Mouse (Mus musculus) ovary, postnatal 10 days (tissue): ENCODE results near the gene S1pr3.

ENCODE experiments used
- DNase-seq: peaks from one replicate; pipeline ENCODE4 v3.0.0; 2022; ENCODE audit warnings: low spot score

The S1pr3 gene

GRCm38 (mm10) chr13:51408519-51409001, at the start of gene S1pr3:
Gene S1pr3, plus strand, starts transcription at chr13:51408639.
- peak; percentile 24 for DNase-seq

- DNase-seq: no peak
These were observed 47.9 kb upstream of the S1pr3 start for GRCm38 (mm10) chr13:51360441-51360962.

GRCm38 (mm10) chr13:51363390-51363789, 45.0 kb upstream of the S1pr3 start:
- no peak for DNase-seq

- no peak for DNase-seq
These were observed 44.5 kb upstream of the S1pr3 start for GRCm38 (mm10) chr13:51363985-51364384.

GRCm38 (mm10) chr13:51365191-51365590, 43.2 kb upstream of the S1pr3 start:
- DNase-seq: no peak

- DNase-seq: no peak
These were observed 40.1 kb upstream of the S1pr3 start for GRCm38 (mm10) chr13:51368346-51368745.

GRCm38 (mm10) chr13:51369354-51369753, 39.1 kb upstream of the S1pr3 start:
- no peak for DNase-seq

GRCm38 (mm10) chr13:51373086-51373485, 35.4 kb upstream of the S1pr3 start:
- DNase-seq: no peak

GRCm38 (mm10) chr13:51374026-51374807, 34.2 kb upstream of the S1pr3 start:
- DNase-seq: peak; percentile 7

GRCm38 (mm10) chr13:51378126-51378525, 30.3 kb upstream of the S1pr3 start:
- DNase-seq: no peak

GRCm38 (mm10) chr13:51379596-51379995, 28.8 kb upstream of the S1pr3 start:
- no peak for DNase-seq

GRCm38 (mm10) chr13:51381498-51381897, 26.9 kb upstream of the S1pr3 start:
- no peak for DNase-seq

- no peak for DNase-seq
These were observed 23.5 kb upstream of the S1pr3 start for GRCm38 (mm10) chr13:51384899-51385298.

- no peak for DNase-seq
These were observed 20.5 kb upstream of the S1pr3 start for GRCm38 (mm10) chr13:51387908-51388307.

- DNase-seq: no peak
These were observed 18.0 kb upstream of the S1pr3 start for GRCm38 (mm10) chr13:51390398-51390797.

- DNase-seq: no peak
These were observed 17.0 kb upstream of the S1pr3 start for GRCm38 (mm10) chr13:51391359-51391916.

- no peak for DNase-seq
These were observed 16.2 kb upstream of the S1pr3 start for GRCm38 (mm10) chr13:51392256-51392655.

GRCm38 (mm10) chr13:51397861-51398260, 10.6 kb upstream of the S1pr3 start:
- no peak for DNase-seq

GRCm38 (mm10) chr13:51399562-51399961, 8.9 kb upstream of the S1pr3 start:
- DNase-seq: no peak

GRCm38 (mm10) chr13:51400186-51400719, 8.2 kb upstream of the S1pr3 start:
- no peak for DNase-seq

GRCm38 (mm10) chr13:51400736-51401501, 7.5 kb upstream of the S1pr3 start:
- DNase-seq: no peak

- no peak for DNase-seq
These were observed 3.9 kb upstream of the S1pr3 start for GRCm38 (mm10) chr13:51404566-51404965.
